Mouse (Mus musculus): ENCODE measurements around the gene Enpep. TPM values are rescaled to one million over a fixed set of nuclear protein-coding genes. Genes with fewer than 3 reads are reported as not detected.

Enpep gene
- total and polyA plus RNA-seq, 3 experiments, result 0.10 TPM; not detected in 2

GRCm38 (mm10) chr3:129238010-129238409 lies 94.5 kb downstream of the Enpep start:
- Histone ChIP-seq H3K9ac (ENCODE audit: insufficient read depth, low read depth) (no peak overlapping the region), H3K4me1 (ENCODE audit: control insufficient read depth in 1 of 2, insufficient read depth in 2 of 2) (no peaks in the 10 kb centered on the region), H3K4me3 (replicated peaks in 1 of 3; ENCODE audit: low read depth in 2 of 3, low read length in 2 of 3, poor library complexity in 1 of 3) (no peak overlapping the region), H3K27ac (ENCODE audit: insufficient read depth, low read depth) (no peak overlapping the region), H3K4me2 (ENCODE audit: insufficient read depth, low read depth, poor library complexity, severe bottlenecking) (no peak overlapping the region), H3K9me3 (replicated peaks; ENCODE audit: low read length) (peaks cover 21% of the 10 kb centered on the region), H3K79me2 (replicated peaks; ENCODE audit: control insufficient read depth, extremely low read depth, insufficient read depth, poor library complexity, severe bottlenecking) (no peaks in the 10 kb centered on the region), H3K36me3 (replicated peaks in 1 of 2; ENCODE audit: control insufficient read depth in 1 of 2, insufficient read depth in 1 of 2, low read length in 1 of 2) (no peaks in the 10 kb centered on the region), H3K27me3 (replicated peaks) (no peaks in the 10 kb centered on the region)
- DNase-seq (ENCODE audit: extremely low read depth), result no peak
- TF ChIP-seq ELF1 (IDR thresholded peaks at IDR 0.05; ENCODE audit: low read depth, low read length) (no peak), NELFE (IDR thresholded peaks at IDR 0.05; ENCODE audit: low read depth, low read length) (no peak), POLR2AphosphoS2 (IDR thresholded peaks at IDR 0.05; ENCODE audit: low read depth, low read length) (no peak)
- in situ Hi-C loops (cut with MboI; ENCODE audit: low pct_ligation_motif_present, low pct_unique_long_range_greater_than_20kb, low sequenced_read_pairs), result no loop called here
- dilution Hi-C loops (cut with MboI; ENCODE audit: extremely low pct_ligation_motif_present, extremely low pct_unique_long_range_greater_than_20kb, low sequenced_read_pairs), result no loop called here

GRCm38 (mm10) chr3:129227331-129227730 lies 105.2 kb downstream of the Enpep start:
- TF ChIP-seq MAFK (IDR thresholded peaks at IDR 0.05; ENCODE audit: insufficient replicate concordance, low read length) (no peak), JUND (conservative IDR thresholded peaks at IDR 0.05; ENCODE audit: low read depth, low read length) (no peak)
- Histone ChIP-seq H3K4me3 (replicated peaks in 1 of 3; ENCODE audit: low read depth in 2 of 3, low read length in 2 of 3, poor library complexity in 1 of 3) (no peak overlapping the region), H3K79me2 (replicated peaks; ENCODE audit: control insufficient read depth, extremely low read depth, insufficient read depth, poor library complexity, severe bottlenecking) (no peaks in the 10 kb centered on the region), H3K9ac (ENCODE audit: insufficient read depth, low read depth) (no peak overlapping the region), H3K36me3 (replicated peaks in 1 of 2; ENCODE audit: control insufficient read depth in 1 of 2, insufficient read depth in 1 of 2, low read length in 1 of 2) (no peaks in the 10 kb centered on the region), H3K4me1 (ENCODE audit: control insufficient read depth in 1 of 2, insufficient read depth in 2 of 2) (no peaks in the 10 kb centered on the region), H3K27ac (ENCODE audit: insufficient read depth, low read depth) (no peak overlapping the region), H3K4me2 (ENCODE audit: insufficient read depth, low read depth, poor library complexity, severe bottlenecking) (no peak overlapping the region), H3K27me3 (replicated peaks) (no peaks in the 10 kb centered on the region), H3K9me3 (replicated peaks; ENCODE audit: low read length) (peaks cover 47% of the 10 kb centered on the region)
- DNase-seq (ENCODE audit: extremely low read depth), result no peak
- in situ Hi-C loops (cut with MboI; ENCODE audit: low pct_ligation_motif_present, low pct_unique_long_range_greater_than_20kb, low sequenced_read_pairs), result no loop called here
- dilution Hi-C loops (cut with MboI; ENCODE audit: extremely low pct_ligation_motif_present, extremely low pct_unique_long_range_greater_than_20kb, low sequenced_read_pairs), result no loop called here

- no peak overlapping the region for H3K4me3 ChIP-seq (replicated peaks in 1 of 3; ENCODE audit: low read depth in 2 of 3, low read length in 2 of 3, poor library complexity in 1 of 3)
- peaks cover 45% of the 10 kb centered on the region for H3K9me3 ChIP-seq (replicated peaks; ENCODE audit: low read length)
- dilution Hi-C loops (cut with MboI; ENCODE audit: extremely low pct_ligation_motif_present, extremely low pct_unique_long_range_greater_than_20kb, low sequenced_read_pairs) (no loop called here), in situ Hi-C loops (cut with MboI; ENCODE audit: low pct_ligation_motif_present, low pct_unique_long_range_greater_than_20kb, low sequenced_read_pairs) (no loop called here)
- H3K9ac ChIP-seq (ENCODE audit: insufficient read depth, low read depth), result no peak overlapping the region
- TF ChIP-seq JUND (conservative IDR thresholded peaks at IDR 0.05; ENCODE audit: low read depth, low read length) (no peak), UBTF (IDR thresholded peaks at IDR 0.05; ENCODE audit: low read depth, low read length) (no peak), JUN (IDR thresholded peaks at IDR 0.05; ENCODE audit: insufficient read depth, low read depth, low read length) (no peak), RAD21 (IDR thresholded peaks at IDR 0.05; ENCODE audit: low read depth, low read length) (no peak), BHLHE40 (IDR thresholded peaks at IDR 0.05; ENCODE audit: low read depth, low read length) (no peak), ELF1 (IDR thresholded peaks at IDR 0.05; ENCODE audit: low read depth, low read length) (no peak)
- no peaks in the 10 kb centered on the region for H3K4me1 ChIP-seq (ENCODE audit: control insufficient read depth in 1 of 2, insufficient read depth in 2 of 2)
- H3K4me2 ChIP-seq (ENCODE audit: insufficient read depth, low read depth, poor library complexity, severe bottlenecking), result no peak overlapping the region
- no peak overlapping the region for H3K27ac ChIP-seq (ENCODE audit: insufficient read depth, low read depth)
- DNase-seq (ENCODE audit: extremely low read depth), result no peak
- H3K27me3 ChIP-seq (replicated peaks), result no peaks in the 10 kb centered on the region
- no peaks in the 10 kb centered on the region for H3K36me3 ChIP-seq (replicated peaks in 1 of 2; ENCODE audit: control insufficient read depth in 1 of 2, insufficient read depth in 1 of 2, low read length in 1 of 2)
- no peaks in the 10 kb centered on the region for H3K79me2 ChIP-seq (replicated peaks; ENCODE audit: control insufficient read depth, extremely low read depth, insufficient read depth, poor library complexity, severe bottlenecking)
Observed at GRCm38 (mm10) chr3:129226681-129227080, 105.8 kb downstream of the Enpep start.
